Mouse (Mus musculus): Measurements from ENCODE around the gene Lrig2.
"Not testable (repeated sequence)": the region's sequence is repeated elsewhere in the genome, so short reads cannot be mapped to it uniquely, and the experiment has no call there.

Lrig2 gene

DNA sequence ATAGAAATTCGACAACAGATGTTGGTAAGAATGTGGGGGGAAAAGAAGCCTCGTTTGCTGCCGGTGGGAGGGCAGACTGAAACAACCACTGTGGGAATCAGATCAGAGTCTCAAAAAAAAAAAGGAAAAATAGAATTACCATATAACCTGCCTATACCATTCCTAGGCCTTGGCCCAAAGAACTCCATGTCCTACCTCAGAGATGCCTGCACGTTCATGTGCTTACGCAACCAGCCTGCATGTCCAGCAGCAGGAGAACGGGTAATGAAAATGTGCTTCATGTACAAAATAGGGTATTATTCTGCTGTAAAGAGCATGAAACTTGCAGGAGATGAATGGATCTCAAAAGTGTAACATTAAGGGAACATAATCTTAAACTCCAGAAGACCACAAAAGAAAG, 79.1 kb downstream of the Lrig2 start:
- no peak for DNase-seq (ENCODE audit: low spot score in 2 of 2)

DNA sequence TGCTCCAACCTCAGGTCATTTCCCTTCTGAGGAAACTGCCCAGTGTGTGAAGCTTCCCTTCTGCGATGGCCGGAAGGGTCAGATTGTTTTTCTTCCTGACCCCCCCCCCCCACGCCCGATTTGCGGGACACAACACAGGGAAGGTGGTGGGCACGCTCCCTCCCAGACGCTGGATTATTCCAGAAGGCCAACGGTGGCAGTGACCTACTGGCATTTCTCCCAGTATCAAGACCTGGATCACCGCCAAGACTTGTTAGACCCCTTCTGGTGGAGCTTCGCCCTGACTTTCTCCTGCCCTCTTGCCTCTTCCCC, 79.9 kb downstream of the Lrig2 start:
- no peak for DNase-seq (ENCODE audit: low spot score in 2 of 2)

DNA sequence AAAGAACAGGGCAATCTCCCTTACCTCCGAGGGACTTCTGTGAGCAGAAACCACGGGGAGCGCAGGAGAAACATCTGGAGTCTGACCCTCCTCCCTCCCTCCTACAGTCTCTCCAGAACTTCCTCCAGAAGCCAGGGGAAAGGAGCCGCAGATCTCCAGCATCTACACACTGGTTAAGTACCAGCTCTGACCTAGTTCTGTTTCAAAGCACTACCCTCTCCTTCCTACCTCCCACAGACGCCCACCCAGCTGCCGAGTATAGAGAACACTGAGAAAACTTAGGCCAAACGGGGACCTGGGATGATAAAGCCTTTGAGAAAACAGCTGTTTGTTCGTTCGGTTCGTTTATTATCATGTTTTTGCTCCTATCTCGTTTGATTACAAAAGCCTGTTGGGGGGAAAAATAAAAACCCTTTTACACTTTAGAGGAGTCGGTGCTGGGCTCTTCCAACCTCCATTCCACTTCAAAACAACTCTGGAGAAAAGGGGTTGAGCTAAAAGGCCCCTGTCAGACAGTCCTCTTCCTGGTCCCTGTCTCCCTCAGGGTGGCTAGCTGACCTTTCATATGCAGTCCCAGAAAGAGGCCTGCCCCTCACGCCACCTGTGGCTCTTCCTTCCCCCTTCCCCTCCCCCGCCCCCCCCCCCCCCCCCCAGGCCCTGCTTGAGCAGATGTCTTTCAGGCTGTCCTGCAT, 80.4 kb downstream of the Lrig2 start:
- no peak for DNase-seq (ENCODE audit: low spot score in 2 of 2)

DNA sequence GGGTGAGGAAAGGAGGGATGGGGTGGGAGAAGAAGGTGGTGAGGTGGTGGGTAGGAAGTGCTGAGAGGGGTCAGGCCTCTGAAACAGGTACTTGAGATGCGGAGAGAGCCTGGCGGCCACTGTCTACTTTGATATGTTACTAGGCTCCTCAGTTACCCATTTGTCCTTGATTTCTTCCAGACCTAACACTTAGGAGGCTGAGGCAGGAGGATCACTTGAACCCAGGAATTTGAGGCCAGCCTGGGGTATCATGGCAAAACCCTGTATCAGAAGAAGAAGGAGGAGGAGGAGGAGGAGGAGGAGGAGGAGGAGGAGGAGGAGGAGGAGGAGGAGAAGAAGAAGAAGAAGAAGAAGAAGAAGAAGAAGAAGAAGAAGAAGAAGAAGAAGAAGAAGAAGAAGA, 84.4 kb downstream of the Lrig2 start:
- DNase-seq (ENCODE audit: low spot score in 2 of 2): not testable (repeated sequence)

DNA sequence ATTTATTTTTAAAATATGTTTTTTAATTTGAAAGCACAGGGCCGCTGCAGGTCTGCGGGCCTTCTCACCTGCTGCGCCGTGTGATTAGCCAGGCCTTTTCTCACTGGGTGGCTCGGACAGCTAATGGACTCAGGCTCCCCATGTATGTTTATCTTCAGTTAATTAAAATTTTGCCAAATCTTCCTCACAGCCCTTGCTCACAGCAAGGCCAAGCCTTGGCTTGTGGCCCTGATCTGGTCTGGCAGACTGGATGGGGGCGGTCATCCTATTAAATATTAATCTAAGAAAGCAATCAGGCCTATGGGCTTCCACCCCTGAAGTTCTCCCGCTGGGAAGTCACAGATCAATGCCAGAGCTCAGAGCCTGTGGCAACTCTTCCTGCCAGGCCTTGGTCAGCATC, 87.4 kb downstream of the Lrig2 start:
- DNase-seq (ENCODE audit: low spot score in 2 of 2): no peak

DNA sequence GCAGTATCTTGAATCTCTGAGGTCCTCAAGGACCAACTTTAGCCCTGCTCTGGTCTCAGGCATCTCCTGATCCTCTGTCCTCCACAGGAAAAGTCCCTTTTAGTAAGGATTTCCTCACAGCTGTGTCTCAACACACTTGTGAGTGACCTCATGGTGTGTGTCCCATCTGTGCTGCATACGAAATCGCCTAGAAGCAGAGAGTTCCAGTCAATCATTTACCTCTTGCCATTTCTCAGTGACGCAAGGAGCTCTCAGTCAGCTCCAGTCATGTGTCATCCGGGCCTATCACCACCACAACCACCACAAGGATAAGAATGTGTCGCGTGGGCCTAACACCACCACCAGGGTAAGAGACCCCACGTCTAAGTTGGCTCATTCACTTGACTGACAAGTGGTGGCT, 90.8 kb downstream of the Lrig2 start:
- DNase-seq (ENCODE audit: low spot score in 2 of 2): no peak

DNA sequence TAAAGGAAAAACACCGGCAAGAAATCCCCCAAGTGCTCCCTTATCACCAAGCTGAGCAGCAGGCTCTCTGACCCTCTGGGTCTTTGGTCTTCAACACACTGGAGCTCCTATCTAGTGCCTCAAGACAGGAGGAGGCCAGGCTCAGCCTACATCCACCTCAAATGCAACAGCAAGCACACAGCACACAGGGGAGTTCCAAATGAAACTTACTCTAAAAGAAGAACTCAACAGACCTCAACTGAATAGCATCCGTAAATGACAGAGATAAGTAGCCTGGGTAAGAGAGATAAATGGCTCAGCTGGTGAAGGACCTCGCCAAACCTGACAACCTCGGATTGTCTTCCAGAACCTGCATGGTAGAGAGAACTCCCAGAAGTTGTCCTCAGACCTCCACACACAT, 91.7 kb downstream of the Lrig2 start:
- no peak for DNase-seq (ENCODE audit: low spot score in 2 of 2)

DNA sequence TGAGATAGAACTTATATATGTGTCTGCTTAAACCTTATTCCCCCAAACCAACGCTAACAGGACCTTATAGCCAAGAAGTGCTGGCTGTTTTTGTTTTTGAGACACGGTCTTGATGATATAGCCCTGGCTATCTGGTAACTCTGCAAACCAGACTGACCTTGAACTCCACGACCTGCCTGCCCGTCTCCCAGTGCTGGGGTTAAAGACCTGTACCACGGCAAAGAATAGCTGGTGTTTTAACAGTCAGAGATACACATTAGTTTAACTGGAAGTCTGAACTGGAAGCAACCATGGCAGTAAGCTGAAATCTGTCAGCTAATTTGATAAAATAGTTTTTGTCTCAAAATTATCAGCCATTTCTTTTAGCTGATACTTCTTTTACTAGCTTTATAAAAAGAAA, 94.9 kb downstream of the Lrig2 start:
- DNase-seq (ENCODE audit: low spot score in 2 of 2): no peak

DNA sequence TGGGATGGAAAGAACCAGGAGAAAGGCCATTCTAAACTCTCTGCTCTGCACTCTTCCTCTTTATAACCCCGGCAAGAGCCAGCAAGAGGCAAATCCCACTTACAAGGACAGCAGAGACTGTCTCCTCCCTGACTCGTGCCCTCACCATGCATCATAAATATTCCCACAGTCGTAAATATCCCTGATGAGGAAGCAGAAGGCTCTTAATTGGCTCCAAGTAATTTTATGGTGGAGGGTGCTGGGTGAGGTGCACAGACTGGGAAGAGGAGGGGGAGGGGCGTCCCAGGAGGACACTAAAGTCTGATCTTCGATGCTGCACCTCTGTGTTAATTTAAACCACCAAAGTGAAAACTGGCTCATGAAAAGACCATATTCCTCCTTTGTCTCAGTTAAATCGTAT, 99.2 kb downstream of the Lrig2 start:
- no peak for DNase-seq (ENCODE audit: low spot score in 2 of 2)

DNA sequence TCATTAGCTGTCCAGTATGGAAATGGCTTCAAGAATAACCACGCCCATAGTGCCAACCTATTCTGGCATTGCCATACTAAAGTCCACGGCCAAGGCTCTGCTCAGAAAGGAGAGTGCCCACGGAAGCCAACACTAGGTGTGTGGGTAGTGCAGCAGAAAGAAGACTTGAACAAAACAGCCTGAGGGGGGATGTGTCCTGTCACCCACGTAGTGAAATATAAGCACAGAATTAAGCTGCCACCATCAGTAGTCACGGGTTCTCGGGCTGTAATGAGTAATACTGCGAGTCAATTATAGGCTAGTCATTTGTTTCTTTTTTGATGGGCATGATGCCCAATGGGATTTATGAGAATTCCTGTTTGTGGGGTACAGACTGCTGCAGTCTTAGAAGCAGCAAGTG, 104.2 kb downstream of the Lrig2 start:
- DNase-seq (ENCODE audit: low spot score in 2 of 2): no peak

DNA sequence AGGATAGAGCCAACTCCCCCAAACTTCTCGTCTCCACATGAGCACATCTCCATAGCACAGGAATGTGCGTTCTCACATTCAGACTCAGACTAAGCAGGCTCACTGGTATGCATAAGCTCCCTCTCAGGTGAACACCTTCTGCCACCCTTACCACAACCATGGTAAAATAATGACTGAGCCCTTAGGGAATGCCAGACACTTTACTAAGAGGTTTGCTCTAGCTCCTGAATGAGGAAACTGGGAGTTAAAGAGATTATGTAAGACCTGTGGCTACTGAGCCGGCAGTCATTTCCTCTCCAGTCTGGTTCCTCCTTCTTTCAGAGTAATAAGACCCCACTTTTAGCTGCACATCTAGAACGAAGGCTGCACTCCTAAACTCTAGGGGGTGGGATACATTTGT, 108.1 kb downstream of the Lrig2 start:
- DNase-seq (ENCODE audit: low spot score in 2 of 2): no peak

DNA sequence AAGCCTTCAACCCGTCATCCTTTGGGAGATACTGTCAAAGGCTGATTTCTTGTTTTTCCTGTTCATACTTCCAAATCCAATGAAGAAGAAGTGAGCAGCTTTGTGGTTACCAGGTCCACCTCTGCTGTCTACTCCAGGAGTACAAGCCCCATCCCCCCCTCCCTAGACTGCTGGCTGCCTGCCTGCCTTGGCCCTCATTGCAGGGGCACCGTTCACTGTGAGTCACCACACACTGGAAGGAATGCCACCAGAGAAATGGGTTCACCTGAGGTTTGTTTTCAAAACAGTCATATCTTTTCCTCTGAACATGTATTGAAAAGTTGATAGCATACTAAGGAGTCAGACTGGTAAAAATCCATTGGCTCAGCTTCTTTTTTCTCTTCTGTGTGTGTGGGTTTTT, 110.5 kb downstream of the Lrig2 start:
- no peak for DNase-seq (ENCODE audit: low spot score in 2 of 2)

DNA sequence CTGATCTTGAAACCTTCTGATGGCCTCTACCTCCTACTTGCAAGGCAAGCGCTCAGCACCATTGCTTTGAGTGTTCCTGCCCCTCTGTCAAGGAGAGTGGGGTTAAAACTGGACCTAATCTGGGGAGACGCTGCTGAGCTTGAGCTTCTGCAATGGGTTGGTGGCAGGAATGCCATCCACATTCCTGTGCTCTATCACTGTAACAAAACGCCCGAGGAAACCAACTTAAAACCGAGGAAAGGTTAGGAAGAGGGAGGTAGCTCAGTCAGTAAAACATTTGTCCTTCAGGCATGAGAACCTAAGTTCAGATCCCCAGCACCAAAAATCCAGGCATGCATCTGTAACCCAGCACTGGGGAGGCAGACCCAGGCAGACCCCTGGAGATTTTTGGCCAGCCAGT, 111.6 kb downstream of the Lrig2 start:
- no peak for DNase-seq (ENCODE audit: low spot score in 2 of 2)

DNA sequence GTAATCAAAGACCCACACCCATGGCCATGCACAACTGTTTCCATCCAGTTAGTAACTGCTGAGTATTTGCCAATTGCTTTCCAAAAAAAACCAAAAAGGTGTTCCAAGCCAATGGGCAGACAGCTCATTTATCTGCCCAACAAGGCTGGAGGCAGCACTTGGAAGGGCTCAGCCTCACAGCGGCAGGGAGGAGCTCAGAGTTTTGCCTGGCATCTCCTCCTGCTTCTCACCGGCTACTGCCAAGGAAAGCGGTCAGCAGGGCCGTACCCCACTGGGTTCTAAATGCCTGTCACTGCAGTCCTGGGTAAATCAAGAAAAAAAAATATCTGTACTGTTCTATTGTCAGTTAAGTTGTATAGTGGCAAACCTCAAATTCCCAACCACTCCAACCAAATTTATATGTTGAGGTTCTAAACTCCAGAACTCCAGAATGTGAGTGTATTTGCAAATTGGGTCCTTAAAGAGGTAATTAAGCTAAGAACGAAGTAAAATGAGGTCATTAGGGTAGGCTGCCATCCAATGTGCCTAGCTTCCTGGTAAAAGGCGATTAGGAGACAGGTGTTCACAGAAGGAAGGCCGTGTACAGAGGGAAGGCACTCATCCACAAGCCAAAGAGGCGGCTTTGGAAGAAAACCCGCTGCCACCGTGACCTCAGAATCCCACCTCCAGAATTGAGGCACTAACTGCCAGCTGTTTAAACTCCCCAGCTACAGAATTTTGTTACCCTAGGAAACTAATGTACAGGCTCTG, 112.2 kb downstream of the Lrig2 start:
- DNase-seq (ENCODE audit: low spot score in 2 of 2): no peak

DNA sequence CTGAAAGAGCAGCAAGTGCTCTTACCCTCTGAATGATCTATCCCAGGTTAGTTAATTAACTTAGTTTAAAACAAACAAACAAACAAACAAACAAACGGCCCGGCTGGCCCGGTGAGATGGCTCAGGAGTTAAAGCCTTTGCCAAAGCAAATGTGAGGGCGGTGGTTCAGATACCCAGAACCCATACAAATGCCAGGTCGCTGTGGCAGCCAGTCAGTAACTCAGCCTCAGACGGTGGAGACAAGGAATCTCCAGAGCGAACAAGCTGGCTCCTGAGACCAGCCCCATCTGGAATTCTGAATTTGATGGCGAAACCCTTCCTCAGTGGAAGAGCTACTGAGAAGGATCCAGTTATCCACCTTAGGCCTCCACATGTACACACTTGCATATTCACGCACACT, 114.4 kb downstream of the Lrig2 start:
- DNase-seq (ENCODE audit: low spot score in 2 of 2): no peak

DNA sequence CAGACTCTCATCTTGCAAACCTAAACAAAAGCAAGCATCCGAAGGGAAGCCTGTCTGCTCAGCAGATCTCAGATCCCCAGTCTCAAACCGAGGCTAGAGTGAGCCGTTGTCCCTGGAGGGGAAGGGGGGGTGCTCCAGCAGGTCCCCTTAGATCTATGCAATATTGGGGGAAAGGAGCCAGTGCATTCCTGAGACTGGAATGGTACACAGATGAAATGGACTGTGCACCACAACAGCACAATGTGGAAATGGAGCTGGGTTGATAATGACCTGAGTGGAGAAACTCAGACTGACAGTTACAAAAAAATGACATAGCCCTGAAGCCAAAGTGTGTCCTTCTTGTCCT, 115.0 kb downstream of the Lrig2 start:
- DNase-seq (ENCODE audit: low spot score in 2 of 2): no peak

DNA sequence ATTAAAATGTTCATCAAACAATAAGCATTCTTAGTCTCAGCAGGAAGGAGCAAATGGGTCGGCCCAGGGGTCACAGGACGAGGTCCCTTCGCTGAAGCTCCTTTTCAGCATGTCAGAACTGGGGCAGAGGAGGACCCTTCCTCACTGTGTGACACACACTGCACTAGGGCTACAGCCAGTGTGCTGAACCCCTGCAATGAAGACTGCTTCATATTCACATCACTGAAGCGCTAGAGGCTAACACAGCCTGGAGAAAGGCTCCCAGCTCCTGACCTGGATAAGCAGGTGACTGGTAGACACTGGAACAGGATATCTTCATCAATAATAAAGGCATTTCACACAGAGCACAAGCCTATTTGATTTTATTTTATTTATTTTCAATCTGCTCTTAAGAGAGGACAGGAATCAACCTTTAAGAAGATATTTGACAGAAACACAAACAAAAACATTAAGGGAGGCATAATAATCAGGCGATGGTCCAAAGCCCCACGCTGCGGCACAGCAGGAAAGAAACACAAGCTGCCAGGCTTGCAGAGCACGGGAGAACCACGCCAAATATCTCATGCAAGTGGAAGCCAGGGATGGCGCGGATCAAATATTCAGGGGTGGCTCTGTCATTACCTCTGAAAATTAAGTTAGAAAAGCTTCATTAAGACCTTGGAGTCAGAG, 115.5 kb downstream of the Lrig2 start:
- DNase-seq (ENCODE audit: low spot score in 2 of 2): no peak

DNA sequence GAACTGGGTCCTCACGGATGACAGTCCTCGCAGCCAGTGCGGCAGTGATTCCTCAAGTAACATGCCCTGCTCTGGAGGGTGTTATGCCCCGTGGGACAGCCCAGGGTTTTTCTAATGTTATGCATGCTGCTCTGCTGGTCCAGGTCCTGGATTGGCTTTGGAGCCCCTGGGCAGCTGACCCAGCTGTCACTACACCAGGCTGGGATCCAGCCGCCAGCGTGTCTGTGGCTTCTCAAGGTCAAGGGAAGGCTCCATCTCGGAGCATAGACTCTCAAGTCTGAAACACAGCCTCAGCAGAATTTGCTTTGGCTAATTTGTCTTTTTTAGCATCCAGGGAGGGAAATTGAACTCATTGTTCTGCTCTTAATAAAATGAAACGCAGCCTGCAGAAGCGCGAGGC, 121.6 kb downstream of the Lrig2 start:
- no peak for DNase-seq (ENCODE audit: low spot score in 2 of 2)

DNA sequence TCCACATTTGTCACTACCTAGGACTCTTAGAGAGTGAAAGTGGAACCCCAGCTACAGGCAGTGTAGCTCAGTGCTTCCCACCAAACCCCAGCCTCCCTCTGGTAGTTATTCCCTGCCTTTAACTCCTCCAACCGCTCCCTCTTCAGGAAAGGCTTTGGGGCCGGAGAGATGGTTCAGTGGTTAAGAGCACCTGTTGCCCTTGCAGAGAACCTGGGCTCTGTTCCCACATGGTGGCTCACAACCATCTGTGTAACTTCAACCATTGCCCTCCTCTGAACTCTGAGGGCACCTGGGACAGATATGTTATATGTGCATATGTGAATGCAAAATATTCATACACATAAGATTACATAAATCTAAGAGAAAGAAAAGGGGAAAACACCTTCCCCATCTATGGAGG, 122.3 kb downstream of the Lrig2 start:
- DNase-seq (ENCODE audit: low spot score in 2 of 2): no peak

DNA sequence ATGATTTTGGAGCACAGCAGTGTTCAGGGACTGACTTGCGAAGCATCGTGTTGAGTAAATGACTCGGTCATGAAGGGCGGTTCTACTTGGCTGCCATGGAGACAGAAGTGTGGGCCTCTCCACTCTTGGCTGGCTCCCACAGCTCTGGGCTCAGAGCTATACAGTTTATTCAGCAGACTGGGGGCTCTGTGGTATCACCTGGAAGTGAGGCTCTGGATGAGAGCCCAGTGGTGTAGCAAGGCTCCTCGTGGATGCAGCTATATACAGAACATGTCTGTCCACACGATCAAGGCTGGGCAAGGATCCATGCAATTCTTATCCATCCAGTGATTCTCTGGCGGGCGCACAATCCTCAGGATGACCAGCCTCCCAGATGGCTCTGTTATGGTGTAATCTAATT, 126.1 kb downstream of the Lrig2 start:
- DNase-seq (ENCODE audit: low spot score in 2 of 2): no peak

DNA sequence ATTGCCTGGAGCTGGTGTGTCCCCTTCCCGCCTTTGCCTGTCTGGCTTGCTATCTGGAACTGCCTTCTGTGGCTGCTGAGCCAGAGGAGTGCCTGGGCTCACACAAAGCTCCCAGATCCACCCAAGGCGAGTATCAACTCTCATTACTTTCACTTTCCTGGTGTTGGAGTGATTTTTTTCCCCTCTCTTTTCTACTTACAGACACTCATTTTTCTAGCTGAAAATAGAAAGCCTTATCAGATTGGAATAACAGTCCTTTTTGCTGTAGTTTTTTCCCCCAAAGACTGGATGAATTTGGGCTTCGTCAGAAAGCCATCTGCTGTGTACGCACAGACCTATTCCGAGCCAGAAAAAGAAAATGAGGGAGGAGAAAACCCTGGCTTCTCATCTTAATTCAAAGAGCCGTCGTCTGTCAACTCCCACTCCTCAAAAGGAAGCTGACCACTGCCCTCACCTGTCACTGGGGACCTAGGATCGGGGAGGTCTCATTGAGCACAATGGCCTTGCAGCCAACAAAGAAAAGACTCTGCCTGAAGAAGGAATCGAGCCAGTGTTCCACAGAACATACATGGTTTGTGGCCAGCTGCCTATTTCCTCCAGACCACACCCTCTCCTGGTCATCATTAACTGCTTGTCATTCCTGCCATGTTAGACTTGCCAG, 127.9 kb downstream of the Lrig2 start:
- DNase-seq (ENCODE audit: low spot score in 2 of 2): no peak

DNA sequence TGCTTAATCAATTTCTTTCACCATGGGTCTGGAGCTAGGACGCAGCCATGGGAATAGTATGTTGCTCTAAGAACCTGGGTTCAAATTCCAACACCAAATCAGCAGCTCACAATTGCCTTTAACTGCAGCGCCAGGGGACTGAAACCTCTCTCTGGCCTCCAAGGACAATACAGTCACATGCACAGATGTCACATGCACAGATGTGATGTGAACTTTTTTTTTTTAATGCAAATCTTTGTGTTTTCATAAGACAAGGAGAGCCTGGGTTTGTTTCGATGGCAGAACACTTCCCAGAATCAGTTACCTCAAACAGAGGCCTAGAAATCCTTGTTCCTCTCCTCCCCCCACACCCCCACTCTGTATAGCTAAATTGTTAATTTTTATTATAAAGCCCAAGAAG, 133.5 kb downstream of the Lrig2 start:
- DNase-seq (ENCODE audit: low spot score in 2 of 2): no peak

DNA sequence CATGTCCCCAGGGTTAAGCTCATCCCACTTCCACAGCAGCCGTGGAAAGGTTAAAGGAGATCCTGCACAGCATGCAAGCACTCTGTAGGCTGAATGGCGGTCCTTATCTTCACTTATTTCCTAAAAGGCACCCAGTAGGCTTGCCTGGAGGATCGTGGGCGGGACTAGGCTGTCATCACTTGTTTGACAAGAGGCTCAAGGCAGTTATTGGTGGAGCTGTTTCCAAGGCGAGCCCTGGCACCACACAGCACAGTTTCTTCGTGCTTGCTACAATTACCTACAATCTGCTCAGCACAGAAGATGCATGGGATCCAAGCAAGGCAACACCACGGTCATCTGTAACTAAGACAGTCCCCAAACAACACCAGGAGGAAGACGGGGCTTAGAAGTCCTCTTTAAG, 137.8 kb downstream of the Lrig2 start:
- DNase-seq (ENCODE audit: low spot score in 2 of 2): no peak

Data from spleen, postnatal 4 days (tissue).